Mouse (Mus musculus) spleen, postnatal 10 days (tissue): Measurements from ENCODE around the gene Eri3.

Experiments
- DNase-seq, 2 experiments: peaks; one replicate each; pipeline ENCODE4 v3.0.0; 2021 to 2022; ENCODE audit warnings: low spot score in 2 of 2

Eri3 gene

GRCm38 (mm10) chr4:117624660-117625059 is 74.5 kb downstream of the Eri3 start:
- no peak for DNase-seq

- no peak for DNase-seq
Measured at GRCm38 (mm10) chr4:117628464-117628863, 78.3 kb downstream of the Eri3 start.

GRCm38 (mm10) chr4:117630053-117630670 is 80.0 kb downstream of the Eri3 start:
- DNase-seq, result no peak

GRCm38 (mm10) chr4:117633527-117633926 is 83.4 kb downstream of the Eri3 start:
- DNase-seq, result no peak

GRCm38 (mm10) chr4:117634642-117635041 is 84.5 kb downstream of the Eri3 start:
- DNase-seq, result no peak

GRCm38 (mm10) chr4:117636152-117636551 is 86.0 kb downstream of the Eri3 start:
- no peak for DNase-seq

- no peak for DNase-seq
Measured at GRCm38 (mm10) chr4:117636891-117637613, 86.9 kb downstream of the Eri3 start.

- no peak for DNase-seq
Measured at GRCm38 (mm10) chr4:117640925-117641703, 90.9 kb downstream of the Eri3 start.

- DNase-seq, result no peak
Measured at GRCm38 (mm10) chr4:117641804-117642203, 91.6 kb downstream of the Eri3 start.

- no peak for DNase-seq
Measured at GRCm38 (mm10) chr4:117645031-117645435, 94.9 kb downstream of the Eri3 start.

- no peak for DNase-seq
Measured at GRCm38 (mm10) chr4:117645859-117646258, 95.7 kb downstream of the Eri3 start.

GRCm38 (mm10) chr4:117646496-117646895 is 96.3 kb downstream of the Eri3 start:
- no peak for DNase-seq

- DNase-seq, result no peak
Measured at GRCm38 (mm10) chr4:117646926-117647755, 97.0 kb downstream of the Eri3 start.

GRCm38 (mm10) chr4:117651626-117652101 is 101.5 kb downstream of the Eri3 start:
- no peak for DNase-seq

GRCm38 (mm10) chr4:117652727-117653126 is 102.6 kb downstream of the Eri3 start:
- no peak for DNase-seq

- no peak for DNase-seq
Measured at GRCm38 (mm10) chr4:117654016-117654702, 104.0 kb downstream of the Eri3 start.

GRCm38 (mm10) chr4:117654703-117655499 is 104.7 kb downstream of the Eri3 start:
- no peak for DNase-seq

- no peak for DNase-seq
Measured at GRCm38 (mm10) chr4:117655500-117655863, 105.3 kb downstream of the Eri3 start.

- no peak for DNase-seq
Measured at GRCm38 (mm10) chr4:117656961-117657360, 106.8 kb downstream of the Eri3 start.

GRCm38 (mm10) chr4:117657646-117658045 is 107.5 kb downstream of the Eri3 start:
- DNase-seq, result no peak
